Mouse (Mus musculus): ENCODE results near the gene Tstd1. TPM values are rescaled to one million over a fixed set of nuclear protein-coding genes. Genes with fewer than 3 reads are reported as not detected.

Gene Tstd1
- polyA plus RNA-seq, 1 experiment: 8.5 TPM

DNA sequence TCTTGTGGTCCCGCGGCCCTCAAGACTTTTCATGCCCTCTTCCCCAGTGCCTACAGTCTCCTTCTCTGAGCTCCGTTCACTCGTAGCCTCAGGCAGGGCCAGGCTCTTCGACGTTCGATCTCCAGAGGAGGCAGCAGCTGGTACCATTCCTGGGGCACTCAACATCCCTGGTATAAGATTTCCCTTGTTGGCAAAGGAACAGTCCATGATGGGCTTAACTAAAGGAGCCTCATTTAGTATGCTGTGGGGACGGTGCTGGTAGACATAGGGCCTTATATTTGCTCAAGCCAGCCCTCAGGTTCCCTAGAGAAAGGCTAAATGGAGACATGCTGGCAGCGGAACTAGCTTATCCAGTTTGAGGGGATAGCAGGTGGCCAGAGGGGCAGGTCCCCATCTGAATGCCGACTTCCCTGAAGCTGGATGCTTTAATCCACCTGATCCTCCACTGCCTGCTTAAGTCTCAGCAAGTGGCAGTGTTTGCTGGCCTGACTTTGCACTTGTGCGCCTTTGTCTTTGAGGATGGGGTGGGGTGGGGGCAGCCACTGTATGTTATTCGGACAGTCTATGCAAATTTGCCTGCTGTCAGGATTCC lies 715 bp downstream of the Tstd1 start:
- DNase-seq (ENCODE audit: low read depth): no peak

DNA sequence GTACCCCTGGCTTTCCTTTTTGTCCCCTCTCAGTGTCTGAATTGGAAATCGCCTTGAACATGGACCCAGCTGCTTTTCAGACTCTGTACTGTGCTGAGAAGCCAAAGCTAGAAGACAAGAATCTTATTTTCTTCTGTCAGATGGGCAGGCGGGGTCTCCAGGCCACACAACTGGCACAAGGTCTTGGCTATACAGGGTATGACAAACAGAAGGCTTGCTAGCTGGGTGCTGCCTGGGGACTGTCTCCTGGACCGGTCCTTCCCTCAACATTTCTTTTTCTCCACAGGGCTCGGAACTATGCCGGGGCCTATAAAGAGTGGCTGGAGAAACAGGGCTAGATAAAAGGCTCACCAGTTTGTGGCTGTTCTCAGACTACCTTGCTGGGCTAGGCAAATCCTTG lies 1.2 kb downstream of the Tstd1 start:
- DNase-seq (ENCODE audit: low read depth): no peak

DNA sequence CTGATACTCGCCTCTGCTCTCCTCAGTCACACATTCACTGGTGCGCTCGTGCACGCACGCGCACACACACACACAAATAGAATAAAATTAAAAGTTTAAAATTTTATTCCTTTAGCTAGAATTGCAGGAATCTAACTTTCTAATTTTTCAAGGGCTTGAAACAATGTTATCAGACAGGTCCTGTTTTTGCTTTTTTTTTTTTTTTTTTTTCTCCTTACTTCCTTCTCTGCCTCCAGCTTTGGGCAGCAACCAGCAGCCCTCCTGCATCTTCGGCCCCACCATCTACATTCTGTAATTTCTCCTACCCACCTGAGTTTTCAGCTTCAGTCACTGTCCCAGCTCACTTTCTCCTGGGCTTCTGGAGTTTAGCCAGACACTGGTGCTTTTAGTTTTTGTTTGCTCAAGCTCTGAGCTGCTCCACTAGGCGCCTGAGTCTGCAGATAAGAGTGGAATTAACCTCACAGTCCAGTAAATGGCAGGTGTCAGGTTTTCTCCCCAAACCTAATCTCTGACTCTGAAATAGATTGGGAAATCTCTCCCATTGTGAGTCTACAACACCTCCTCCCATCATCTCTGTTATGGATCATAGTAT lies 3.9 kb downstream of the Tstd1 start:
- DNase-seq (ENCODE audit: low read depth): no peak

DNA sequence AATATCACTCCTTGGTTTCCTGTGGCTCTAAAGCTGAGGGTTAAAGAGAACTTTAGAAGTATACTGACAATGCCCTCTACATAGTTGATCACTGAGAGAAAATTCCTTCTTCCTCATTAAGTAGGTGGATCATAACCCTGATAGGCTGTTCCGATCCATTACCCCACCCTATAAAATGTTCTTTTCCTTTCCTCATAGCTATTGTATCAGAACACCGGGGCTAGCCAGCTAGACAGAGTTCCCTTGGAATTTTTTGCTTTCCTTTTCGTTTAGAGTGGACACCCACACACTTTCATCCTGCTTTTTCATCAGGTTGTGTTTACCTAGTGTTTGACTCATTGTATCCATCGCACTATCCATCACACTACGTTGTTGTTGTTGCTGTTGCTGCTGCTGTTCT lies 6.0 kb downstream of the Tstd1 start:
- no peak for DNase-seq (ENCODE audit: low read depth)

DNA sequence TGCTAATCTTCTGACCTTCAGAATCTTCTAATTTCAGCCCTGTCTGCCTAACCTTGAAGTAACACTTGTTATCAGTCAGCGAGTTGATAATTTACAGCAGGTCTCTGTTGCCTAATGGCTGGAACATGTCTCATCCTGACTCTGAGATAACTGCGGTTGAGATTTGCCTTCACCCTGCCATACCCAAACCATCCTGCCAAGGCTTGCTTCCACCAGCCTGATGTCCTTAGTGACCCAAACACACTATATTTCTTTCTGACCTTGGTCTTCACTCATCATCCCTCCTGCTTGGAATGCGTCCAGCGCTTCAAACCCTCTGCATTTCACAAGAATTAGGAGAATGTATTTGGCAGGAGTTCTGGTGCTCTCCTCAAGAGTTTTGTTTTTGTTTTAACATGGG lies 6.5 kb downstream of the Tstd1 start:
- DNase-seq (ENCODE audit: low read depth): no peak

DNA sequence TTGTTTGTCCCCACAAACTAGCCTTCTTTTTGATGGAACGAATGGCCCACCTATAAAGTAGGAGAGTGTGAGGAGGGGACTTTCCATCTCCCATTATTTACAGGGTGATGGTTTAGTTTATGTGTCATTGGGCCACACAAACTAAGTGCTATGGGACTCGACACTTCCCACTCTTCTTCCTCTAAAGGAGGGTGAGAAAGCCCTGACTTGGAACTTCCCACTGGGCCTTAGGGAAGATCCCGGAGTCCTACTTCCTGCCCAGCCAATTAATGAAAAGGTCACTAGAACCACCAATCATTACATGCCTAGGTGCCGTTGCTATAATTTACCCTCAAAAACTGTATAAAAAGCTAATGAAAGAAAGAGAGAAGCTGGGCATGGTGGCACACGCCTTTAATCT lies 13.5 kb downstream of the Tstd1 start:
- DNase-seq (ENCODE audit: low read depth): no peak

DNA sequence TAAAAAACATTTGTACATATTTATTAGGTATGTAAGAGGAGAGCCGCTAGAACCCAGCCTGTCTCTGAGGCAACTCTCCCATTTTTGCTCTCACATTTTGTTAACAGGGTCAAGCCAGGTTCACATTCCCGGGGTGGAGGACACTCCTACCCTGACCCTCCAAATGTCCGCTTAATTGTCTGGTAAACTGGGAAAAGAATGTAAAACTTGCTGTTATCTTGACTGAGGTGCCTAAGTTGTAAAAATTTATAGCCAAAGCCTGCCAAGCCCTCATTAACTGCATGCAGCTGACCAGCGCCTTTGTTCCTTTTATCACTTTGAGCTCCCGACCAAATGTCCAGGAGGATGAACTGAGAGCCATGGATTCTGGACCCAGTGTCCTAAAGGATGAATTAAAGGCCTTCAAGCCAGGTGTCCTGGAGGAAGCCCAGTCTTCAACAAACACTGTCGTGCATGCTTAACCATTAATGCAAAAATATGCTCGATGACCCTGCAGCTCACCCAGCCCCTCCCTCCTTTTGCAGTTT lies 16.7 kb downstream of the Tstd1 start:
- no peak for DNase-seq (ENCODE audit: low read depth)

DNA sequence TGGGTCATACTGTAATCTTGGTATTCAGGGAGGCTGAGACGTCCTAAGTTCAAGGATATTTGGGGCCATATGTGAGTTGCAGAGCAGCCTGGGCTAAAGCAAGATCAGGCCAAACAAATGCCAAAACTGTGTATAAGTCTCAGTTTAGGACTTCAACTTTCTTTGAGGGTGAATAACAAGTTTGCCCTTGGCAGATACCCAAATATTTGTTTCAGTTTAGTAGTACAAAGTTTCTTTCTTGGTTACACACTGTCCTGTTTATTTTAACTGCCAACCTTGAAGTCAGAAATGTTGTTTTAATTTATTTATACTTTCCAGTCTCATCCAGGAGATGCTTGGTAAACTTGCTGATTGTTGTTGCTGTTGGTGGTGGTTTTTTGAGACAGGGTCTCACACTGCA lies 17.3 kb downstream of the Tstd1 start:
- no peak for DNase-seq (ENCODE audit: low read depth)

DNA sequence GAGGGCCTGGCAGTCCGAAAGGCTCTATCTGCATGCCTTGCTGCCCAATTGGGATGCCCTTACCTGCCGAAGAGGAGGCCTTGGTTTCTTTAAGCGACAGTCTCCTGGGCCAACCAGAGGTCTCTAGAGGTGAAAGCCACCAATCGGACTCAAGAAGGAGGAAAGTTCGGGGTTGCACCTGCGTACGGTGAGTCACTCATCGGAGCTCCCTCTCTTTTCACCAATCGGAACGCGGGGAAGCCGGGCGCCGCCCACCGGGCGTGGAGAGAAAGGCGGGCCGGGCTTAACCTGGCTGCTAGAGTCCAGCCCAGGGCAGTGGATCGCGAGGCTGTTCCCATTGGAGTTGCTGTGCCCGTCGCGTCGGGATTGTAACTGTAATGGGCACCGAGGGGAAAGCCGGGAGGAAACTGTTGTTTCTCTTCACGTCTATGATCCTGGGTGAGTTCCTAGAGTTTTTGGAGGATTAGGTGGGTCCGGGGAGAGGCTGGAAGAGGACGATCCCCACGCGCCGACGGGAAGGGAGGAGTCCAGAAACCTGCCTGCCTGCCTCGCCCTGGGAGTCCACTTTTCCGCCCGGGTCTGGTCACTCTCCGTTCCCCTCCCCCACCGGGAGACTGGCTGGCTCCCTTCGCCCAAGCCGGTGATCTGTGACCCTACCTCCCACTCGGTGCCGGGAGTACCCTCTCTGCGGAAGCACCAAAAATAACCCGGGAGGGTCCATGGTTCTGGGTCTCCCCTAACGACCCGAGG lies 18.8 kb downstream of the Tstd1 start, which contains the start of gene F11r:
Gene F11r (plus strand): TSS at position 272 of the 750 bp plus-strand sequence.
- peak; percentile 90 for DNase-seq (ENCODE audit: low read depth)

DNA sequence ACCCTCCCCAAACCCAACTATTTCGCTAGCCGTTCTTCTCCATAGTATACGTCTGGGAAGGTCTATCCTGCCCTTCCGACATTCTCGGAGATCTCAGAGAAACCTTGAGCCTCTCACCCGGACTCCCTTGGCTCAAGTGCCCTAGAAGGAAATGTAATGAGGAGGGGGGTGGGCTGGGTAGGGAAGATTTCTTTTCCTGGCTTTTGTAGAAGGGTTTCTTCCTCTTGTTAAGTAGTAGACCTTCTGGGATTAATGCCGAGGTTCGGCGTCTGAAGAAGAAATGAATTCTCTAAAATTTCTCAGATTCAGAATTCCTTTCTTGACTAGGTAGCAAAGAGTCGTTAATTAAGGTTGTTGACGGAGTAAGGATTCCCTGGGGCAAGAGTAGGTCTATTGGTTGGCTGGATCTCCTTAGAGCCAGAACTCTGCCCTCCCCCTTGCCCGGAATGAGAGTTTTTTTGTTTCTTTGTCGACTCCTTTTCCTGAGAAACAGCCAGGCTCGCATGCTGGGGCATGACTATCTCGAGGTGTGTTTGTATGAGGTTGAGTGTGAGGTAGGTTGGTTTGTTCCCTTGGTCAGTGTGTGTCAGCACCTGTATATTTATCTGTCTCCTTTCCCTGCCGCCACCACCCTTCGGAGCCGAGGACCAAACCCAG lies 19.5 kb downstream of the Tstd1 start:
- DNase-seq (ENCODE audit: low read depth): no peak

DNA sequence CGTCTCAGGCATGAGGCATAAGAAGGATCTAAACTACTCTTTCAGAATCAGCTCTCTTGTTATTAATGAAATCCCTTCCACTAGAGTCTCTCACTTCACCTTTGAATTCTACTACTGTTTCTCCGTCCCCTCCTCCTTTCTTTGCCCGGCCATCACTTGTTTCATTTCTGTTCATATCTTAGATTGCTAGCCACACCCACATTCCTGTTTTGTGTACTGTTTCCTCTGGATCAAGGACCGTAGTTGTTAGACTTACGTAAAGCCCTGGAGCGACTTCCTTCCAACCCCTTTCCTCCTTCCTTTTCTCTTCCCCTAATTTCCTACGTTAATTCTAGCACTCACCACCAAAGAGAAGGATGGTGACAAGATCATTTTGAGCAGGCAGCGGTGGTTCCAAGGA lies 20.4 kb downstream of the Tstd1 start:
- no peak for DNase-seq (ENCODE audit: low read depth)

DNA sequence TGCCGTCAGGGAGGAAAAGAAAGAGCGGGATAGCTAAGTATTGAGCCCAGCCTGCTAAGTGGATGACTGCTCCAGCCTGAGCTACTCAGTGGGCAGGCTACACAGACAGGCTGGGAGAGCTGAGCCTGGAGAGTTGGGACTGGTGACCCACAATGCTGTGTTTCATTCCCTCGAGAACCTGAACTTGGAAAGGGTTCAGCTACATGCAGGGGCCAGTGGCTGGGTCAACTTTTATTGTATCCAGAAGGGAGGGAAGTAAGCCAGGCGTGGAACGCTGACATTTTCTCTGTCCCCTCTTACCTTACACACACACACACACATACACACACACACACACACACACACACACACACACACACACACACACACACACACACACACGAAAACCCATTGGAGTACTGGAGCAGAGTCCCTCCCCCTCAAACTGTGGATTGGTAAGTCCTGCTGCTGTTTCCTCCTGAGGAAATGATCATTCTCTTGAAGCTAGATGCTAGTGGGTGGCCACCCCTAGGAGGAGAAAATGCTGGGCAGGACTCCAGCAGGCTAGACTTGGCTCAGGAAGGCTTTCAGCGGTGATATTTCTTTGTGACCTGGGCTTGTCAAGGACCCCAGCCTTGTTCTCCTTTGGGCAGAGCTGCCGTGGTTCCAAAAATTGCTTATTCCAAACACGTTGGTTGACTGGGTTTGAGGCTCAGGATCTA lies 21.5 kb downstream of the Tstd1 start:
- no peak for DNase-seq (ENCODE audit: low read depth)

DNA sequence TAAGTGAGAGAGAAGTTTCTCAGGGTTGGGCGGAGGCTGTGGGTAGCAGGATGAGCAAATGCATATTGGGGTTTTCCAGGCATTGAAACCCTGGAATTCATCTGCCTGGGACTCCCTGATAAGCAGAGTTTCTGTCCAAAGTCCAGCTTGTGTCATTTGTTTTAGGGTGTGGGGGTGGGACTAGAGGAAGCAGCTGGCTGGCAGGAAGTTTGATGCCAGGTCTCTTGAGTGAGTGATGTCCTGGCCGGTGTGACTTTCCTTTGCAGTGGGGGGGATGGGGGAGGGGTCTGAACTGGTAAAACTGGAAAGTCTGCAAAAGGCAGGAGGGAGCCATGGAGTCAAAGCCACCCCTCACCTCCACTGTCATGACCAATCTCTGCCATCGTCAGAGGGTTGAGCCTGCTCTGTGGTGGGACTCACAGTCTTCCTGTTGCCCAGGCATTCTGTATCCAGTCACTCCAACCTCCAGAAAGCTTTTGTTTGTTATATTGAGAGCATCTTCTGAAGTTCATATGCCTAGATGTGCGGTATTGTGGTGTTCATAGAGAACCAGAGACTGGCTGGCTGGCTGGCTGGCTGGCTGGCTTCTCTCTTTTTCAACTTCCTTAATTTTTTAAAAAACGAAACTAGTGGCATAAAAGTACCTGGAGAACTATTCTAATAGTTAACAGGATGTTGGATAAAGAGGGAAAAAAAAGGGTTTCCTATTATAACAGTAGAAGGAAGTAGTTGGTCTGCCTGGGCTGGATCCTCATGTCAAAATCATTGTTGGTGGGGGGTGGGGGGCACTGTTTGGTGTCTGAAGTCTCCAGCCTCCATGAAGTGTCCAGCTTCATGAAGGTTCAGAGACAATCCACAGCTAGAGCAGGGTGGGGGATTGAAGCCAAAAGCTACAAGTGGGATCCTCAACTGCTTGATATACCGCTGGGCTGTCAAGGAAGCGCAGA lies 23.1 kb downstream of the Tstd1 start:
- no peak for DNase-seq (ENCODE audit: low read depth)

DNA sequence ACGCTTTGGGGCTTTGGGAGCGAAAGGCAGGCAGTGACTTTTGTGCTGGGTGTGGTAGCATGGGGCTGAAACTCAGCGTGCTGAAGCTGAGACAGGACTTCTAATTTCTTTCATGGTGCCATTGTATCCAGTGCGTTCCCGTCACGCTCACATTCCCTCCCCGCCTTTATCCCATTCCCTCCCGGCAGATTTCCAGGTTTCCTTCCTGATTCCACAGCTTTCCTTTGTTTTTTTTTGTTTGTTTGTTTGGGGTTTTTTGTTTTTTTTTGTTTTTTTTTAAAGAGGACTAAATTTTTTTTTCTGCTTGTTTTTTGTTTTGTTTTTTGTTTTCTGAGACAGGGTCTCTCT lies 23.7 kb downstream of the Tstd1 start:
- DNase-seq (ENCODE audit: low read depth): no peak

DNA sequence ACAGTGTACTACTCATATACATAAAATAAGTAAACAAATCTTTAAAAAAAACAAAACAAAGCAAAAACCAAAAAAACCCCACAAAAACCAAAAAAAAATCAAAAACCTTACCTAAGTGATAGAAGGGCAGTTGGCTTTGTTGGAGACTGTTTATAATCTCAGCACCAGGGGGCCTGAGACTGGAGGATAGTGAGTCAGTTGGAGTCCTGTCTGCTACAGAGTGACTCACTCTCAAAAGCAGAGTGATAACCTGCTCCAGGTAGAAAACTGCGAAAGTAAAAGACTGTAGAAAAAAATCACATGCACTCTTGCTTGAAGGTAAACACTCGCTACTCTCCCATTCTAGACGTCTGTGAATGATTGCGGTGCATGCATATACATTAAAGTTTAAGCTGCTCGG lies 26.4 kb downstream of the Tstd1 start:
- no peak for DNase-seq (ENCODE audit: low read depth)

DNA sequence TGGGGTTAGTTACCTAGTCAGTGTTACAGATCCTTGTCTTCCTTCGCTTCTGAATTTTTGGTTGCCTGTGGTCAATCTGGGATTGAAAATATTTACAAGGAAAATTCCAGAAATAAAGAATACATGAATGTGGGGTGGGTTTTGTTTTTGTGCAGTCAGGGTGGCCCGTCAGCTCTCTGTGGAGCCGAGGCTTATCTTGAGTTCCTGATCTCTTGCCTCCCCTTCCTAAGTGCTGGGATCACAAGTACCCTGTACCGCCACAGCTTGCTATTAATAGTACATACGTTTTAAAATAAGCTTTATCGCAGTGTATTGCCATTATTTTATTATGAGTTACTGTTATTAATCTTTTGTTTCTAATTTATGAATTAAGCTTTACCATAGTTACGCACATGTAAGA lies 28.2 kb downstream of the Tstd1 start:
- no peak for DNase-seq (ENCODE audit: low read depth)

DNA sequence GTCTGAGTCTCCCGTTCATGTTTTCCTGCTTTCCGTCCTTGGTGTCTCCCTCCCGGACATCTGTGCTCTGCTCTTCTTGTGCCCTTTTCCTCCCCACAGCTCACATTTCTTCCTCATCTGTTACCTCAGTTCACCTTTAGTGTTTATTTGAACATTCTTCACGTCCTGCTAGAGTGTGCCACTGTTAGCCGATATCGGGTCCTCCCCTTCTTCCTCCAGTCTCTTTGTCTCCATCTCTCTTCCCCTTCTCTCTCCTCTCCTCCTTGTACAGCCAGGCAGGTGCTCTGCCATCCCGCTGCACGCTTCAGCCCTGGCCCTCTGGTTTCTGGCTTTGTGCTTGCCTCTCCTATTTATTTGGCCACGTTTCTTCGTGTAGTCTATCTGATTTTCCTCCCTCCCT lies 29.0 kb downstream of the Tstd1 start:
- no peak for DNase-seq (ENCODE audit: low read depth)

DNA sequence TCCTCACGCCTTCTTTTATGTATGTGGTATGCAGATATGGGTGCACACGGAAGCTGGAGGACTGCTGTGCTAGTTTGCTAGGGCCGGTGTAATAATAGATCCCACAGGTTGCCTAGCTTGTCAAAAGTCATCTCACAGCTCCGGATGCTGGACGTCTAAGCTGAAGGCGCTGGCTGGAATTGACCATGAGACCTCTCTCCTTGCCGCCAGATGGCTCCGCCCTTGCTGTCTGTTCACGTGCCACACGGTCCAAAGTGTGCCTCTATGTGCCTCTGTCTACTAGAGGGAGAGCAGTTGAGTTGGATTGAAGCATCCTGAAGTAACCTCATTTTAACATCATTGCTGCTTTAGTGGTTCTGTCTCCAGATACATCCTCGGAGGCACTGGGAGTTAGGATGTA lies 31.4 kb downstream of the Tstd1 start:
- no peak for DNase-seq (ENCODE audit: low read depth)

DNA sequence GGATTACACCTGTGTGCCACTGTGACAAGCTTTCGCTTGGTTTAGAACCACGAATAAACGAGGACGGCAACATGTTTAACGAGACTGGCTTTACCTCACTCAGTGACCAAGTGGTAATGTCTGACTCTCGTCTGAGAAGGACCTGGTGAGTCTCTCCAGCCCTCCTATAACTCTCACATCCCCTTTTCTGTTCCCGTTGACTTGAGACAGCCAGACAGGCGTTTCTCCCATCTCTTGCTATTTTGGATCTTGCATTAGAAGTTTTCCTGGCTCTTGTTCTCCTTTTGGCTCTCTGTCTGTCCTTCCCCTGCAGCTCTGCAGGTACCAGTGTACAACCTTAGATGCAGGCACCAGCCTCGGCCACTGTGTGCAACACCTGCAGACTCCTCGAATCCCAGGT lies 32.3 kb downstream of the Tstd1 start:
- DNase-seq (ENCODE audit: low read depth): no peak

DNA sequence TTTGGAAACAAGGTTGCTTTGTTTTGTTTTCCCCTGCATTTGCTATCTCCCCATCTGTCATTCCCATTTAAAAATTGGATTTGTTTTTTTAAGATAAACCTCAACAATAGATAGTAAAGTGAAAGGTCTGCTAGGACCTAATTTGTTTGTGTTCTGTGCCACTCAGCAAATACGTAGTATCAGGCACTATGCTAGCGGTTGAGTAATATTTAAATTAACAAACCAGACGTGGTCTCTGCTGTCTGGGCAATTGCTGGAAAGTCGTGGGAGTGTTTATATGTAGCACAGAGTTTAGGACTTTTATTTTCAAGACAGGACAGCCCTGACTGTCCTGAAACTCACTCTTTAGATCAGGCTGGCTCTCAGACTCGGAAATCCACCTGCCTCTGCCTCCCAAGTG lies 33.9 kb downstream of the Tstd1 start:
- DNase-seq (ENCODE audit: low read depth): no peak

DNA sequence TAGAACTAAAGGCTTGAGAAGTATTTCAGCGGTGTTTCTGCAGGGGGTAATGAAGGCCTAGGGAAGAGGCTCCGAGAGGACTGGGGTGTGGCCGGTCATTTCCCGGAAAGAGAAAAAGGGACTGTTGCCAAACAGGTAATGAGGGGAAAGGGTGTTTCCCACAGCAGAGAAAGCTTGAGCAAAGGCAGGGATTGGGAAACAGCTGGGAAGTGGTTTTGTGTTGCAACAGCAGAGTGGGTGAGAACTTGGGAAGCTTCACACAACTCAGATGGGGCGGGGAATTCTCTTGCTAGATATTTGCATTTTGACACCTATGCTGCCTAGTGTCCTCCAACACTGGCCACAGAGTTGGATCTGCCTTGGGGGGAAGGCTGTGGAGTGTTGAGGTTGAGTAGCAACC lies 34.3 kb downstream of the Tstd1 start:
- DNase-seq (ENCODE audit: low read depth): peak; percentile 77

Data from gonadal fat pad, adult 2 months (tissue).